Mouse (Mus musculus) heart, adult 2 months (tissue): ENCODE data around the gene Tmem170b.

Experiments
- CTCF ChIP-seq: fragments of 200-600 bp; IDR thresholded peaks from 2 replicates; pipeline ENCODE4 v1.8.1; 2022; ENCODE audit warnings: antibody characterized with exemption, mild to moderate bottlenecking, moderate library complexity
- EP300 ChIP-seq: fragments of 200-500 bp; IDR thresholded peaks from 2 replicates; pipeline ENCODE4 v1.6.1; 2011; ENCODE audit warnings: low read depth, low read length, control low read depth; ENCODE audit not compliant: insufficient read depth

- TF ChIP-seq CTCF: no peak
- TF ChIP-seq EP300: no peak
Observed at GRCm38 (mm10) chr13:41647976-41648375, 42.3 kb downstream of the Tmem170b start.
